Mouse (Mus musculus) ES-E14 (cell line): ENCODE data around the gene Tnfrsf9.

ENCODE experiments used
- CHD2 ChIP-seq: IDR thresholded peaks from 2 replicates; pipeline ENCODE4 v1.6.1; 2014; ENCODE audit warnings: mild to moderate bottlenecking, low read depth, low read length, inconsistent platforms
- HCFC1 ChIP-seq: IDR thresholded peaks from 2 replicates; pipeline ENCODE4 v1.6.1; 2012; ENCODE audit warnings: low read length, inconsistent platforms, borderline replicate concordance; ENCODE audit not compliant: insufficient read depth
- MAFK ChIP-seq: IDR thresholded peaks from 2 replicates; pipeline ENCODE4 v1.6.1; 2014; ENCODE audit warnings: mild to moderate bottlenecking, low read depth, low read length, inconsistent platforms; ENCODE audit not compliant: insufficient read depth
- ZC3H11A ChIP-seq: IDR thresholded peaks from 2 replicates; pipeline ENCODE4 v1.6.1; 2012; ENCODE audit warnings: low read depth, mild to moderate bottlenecking, inconsistent platforms, low read length, borderline replicate concordance
- ZNF384 ChIP-seq: IDR thresholded peaks from 2 replicates; pipeline ENCODE4 v1.6.1; 2012; ENCODE audit warnings: low read depth, low read length, inconsistent platforms

GRCm38 (mm10) chr4:150957106-150957458 lies 42.7 kb downstream of the Tnfrsf9 start:
- no peak for TF ChIP-seq ZC3H11A
- no peak for TF ChIP-seq MAFK
- TF ChIP-seq ZNF384: no peak
- no peak for TF ChIP-seq CHD2
- TF ChIP-seq HCFC1: no peak
